Mouse (Mus musculus): ENCODE measurements at regions not wholly inside any gene's neighbourhood (a gene's known extent, or its start where the extent isn't known, plus 50 kb on each side); places are given as distances from the start of the nearest gene placed in this dataset.

- no peak for TF ChIP-seq CTCF (conservative IDR thresholded peaks at IDR 0.05; ENCODE audit: insufficient read depth, insufficient read length, low read depth, low read length)
- no peak for TF ChIP-seq POLR2A (IDR thresholded peaks at IDR 0.05; ENCODE audit: low read depth, low read length)
Measured at GRCm38 (mm10) chr4:142929245-142929644, 283.6 kb downstream of the Prdm2 start.
